Mouse (Mus musculus) adrenal gland, postnatal 10 days (tissue): ENCODE data around the gene Trappc12. TPM values are rescaled to one million over a fixed set of nuclear protein-coding genes. Genes with fewer than 3 reads are reported as not detected.
A peak's percentile ranks its signal among the peaks of the same experiment; 100 is the strongest.
"Not testable (repeated sequence)": the region's sequence is repeated elsewhere in the genome, so short reads cannot be mapped to it uniquely, and the experiment has no call there.

Experiments used
- DNase-seq: peaks from one replicate; pipeline ENCODE4 v3.0.0; 2021; ENCODE audit warnings: mixed read lengths
- total RNA-seq, 2 experiments: library from RNA; stranded (reverse); gene quantifications; 2 replicates each; pipeline ENCODE4 v1.2.3; 2021

Gene Trappc12
- total RNA-seq, 2 experiments from 2014 or later, result 29.0 to 37.3 TPM

DNA sequence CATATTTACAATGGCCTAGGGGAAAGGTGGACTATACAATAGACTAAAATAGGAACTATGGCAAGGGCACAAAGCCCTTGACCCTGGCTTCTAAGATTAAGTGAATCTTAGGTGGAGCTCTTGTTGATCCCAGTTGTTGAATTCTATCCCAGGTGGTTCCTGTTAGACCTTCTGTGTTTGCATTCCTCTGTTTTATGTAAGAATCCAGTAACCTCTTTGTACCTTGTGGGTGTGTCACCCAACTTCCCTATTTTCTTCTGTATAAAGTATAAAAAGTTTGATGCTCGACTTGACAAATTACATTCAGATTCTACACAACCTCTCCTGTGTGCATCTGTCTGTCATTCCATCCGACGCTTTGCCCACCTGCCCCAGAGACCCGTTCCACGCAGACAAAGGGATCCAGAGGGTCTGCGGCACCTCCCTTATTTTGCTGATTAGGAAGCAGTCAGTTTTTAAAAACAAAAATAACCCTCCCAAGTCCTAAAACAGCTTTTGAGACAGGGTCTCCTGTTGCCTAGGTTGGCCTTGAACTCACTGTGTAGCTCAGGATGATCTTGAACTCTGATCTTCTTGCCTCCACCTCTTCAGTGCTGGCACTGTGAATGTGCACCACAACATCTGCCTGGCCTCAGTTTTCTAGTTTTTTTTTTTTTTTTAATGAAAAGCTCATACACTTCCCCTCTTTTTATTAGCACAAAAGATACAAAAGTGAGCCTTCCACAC, 16.6 kb downstream of the Trappc12 start:
- DNase-seq, result not testable (repeated sequence)

DNA sequence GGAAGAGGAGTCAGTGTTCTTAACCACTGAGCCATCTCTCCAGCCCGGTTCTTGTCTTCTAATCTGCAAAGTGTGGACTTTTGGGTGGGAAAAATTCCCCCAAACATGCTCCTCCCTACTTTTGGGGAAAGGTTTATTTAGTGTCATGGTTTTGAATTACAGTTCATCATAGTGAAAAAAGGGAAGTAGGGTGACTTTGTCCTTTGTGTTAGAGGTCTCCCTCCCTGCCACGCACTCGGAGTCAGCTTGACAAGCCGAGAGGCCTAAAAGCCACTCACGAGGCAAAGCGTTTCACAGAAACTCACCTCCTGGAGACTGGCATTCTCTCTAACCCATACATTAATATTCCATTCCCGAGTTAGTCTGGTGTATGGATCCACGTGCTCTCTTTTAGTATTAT, 17.6 kb downstream of the Trappc12 start:
- no peak for DNase-seq

DNA sequence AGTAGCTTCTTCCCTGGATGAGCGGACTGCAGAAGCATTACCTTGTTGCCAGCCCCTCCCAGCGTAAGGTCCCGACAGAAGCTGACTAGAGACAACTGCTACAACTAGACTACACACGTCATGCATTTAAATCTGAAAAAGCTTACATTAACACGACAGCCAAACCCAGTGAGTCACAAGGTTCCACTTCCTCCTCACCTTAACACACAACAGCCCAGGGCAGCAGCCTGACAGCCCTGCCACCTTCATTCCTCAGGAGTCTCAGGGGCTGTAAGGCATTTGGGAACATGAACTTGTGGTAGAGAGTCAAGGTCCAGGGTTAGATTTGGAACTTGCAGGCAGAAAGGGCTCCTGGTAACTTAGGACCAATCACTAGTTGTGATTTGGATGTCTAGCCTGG, 23.2 kb downstream of the Trappc12 start:
- no peak for DNase-seq

DNA sequence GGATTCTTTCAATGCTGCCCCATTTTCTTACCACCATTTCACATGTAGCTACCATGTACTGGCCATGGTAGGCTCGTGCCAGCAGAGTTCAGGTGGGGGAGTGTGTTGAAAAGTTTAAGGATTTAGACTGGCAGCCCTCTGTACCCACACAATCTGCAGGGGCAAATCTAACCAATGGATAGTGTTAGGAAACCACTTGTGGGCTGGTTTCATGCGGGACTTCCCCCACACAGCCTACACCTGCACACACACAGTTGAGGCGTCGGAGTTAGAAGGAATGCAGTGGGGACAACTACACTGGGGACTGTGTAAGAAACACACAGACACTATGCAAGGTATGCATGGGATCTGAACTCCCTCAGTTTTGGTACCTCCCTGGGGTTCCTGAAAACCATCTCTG, 24.1 kb downstream of the Trappc12 start:
- no peak for DNase-seq

DNA sequence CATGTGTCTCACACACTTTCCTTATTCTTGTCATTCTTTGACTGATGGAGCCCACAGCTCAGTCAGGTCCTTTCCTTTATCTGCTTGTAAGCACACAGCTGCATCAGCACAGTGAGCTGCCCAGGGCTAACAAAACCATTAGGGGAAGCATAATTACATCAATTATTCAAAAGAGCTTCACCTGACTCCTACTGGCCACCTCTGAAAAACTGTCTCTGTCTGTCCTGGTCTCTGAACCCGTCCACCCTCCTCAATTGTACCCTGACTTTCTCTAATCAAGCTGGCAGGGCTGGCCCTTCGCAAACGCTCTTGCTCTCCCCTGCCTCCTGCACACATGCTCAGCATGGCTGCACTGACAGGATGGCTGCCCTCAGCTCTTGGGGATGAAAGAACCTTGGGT, 25.9 kb downstream of the Trappc12 start:
- DNase-seq, result no peak

DNA sequence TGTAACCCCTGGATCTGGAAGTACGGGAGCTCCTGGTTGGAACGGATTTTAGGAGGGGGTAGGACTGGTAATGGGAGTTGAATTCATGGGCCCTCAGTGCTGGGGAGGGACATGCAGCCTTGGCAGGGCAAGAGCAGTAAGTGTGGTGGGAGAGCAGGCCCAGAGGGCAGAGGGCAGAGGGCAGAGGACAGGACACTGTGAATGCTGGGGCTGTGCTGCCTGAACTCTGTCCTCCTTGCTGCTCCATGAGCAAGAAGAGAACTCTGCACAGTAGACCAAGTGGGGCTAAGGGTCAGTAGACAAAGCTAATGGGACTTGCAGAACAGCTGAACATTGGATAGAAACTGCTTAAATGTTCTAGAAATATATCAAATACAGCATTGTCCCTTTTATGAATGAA, 32.2 kb downstream of the Trappc12 start:
- no peak for DNase-seq

DNA sequence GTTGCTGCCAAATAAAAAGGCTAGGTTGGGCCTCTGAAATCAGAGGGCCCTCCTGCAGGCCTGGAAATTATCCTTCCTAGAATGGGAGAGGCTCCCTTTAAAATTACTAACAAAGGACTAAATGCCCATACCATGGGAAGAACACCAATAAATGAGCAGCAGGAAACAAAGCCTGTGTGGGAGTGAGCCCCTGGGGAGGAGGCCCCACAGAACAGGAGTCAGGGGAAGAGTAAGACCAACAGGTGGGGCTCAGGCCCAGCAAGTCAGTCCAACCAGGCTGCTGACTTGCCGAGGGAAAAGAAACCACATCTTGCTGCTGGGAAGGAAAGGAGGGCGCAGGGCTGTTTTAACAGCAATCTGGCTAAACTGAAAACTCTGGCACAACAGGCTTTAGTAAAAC, 33.2 kb downstream of the Trappc12 start:
- DNase-seq, result no peak

DNA sequence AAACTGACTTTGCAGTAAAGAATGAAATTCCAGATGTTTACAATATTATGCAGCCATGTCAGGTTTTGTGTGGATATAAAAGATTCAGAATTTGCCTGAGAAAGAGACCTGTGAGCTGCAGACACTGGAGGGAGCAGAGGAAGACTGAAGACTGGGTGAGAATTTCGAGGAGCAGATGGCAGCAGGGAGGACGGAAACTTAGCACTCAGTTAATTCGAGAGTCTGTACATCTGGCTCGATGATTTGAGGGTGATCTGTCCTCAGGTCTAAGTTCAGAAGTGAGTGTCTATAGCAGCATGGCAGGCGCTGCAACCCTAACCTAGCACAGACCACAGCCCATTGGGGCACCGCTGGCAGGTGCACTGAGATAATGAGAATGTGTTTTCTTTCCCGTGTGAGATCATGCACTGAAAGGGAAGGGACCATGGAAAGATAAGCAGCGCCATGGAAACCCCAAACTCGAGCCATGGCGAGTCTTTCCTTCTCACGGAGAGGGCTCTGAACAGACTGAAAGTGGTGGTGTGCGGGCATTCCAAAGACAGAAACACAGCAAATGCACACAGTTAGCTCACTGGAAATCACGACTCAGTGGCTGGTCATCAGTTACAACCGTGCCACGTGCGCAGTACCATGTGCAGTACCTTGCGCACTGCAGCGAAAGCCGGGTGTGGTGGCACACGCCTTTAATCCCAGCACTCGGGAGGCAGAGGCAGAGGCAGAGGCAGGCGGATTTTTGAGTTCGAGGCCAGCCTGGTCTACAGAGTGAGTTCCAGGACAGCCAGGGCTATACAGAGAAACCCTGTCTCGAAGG, 35.2 kb downstream of the Trappc12 start:
- DNase-seq, result no peak

DNA sequence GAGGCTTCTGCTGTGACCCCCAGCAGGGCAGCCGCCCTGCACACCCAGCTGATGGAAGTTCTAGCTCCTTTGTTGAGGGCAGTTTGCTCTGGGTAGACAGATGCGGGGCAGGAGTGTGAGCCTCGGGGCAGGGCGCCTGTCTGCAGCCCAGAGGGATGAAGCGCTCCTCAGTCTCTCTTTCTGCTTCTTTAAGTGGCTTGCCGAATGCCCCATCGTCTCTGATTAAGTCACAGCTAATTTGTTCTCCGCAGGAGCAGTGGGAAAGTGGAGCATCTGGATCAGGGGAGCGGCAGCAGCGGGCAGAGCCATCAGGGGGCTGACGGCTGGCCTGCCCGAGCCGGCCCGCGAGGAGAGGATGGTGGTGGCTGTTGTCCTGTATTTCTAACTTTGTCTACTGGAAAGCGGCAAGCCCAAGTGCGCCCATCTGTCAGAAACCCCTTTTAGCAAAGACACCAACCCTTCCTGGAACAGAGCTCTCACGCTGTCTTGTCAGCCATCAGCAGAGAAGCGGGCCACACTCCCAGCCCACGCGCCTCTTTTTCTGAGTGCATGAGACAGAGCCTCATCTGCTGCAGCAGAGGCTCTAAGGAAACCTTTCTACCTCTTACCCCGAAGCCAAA, 39.6 kb downstream of the Trappc12 start:
- DNase-seq, result no peak

DNA sequence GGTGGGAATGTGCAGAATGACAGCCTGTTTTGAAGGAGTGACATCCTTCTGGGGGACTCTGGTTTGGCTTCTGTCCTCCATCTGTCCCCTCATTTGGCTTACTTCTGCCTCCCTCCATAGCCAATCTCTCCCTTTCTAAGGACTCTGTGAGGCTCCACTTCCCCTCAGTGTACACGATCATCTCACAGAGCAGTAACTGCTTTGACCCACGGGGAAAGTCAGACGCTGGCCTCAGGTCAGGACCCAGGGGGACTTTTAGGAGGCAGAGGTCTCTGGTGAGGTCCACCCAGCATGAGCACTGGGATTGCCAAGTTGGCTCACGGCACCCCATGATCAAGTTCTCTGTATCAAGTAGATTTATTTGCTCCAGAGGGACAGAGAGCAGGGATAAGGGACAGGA, 42.1 kb downstream of the Trappc12 start:
- DNase-seq, result no peak

DNA sequence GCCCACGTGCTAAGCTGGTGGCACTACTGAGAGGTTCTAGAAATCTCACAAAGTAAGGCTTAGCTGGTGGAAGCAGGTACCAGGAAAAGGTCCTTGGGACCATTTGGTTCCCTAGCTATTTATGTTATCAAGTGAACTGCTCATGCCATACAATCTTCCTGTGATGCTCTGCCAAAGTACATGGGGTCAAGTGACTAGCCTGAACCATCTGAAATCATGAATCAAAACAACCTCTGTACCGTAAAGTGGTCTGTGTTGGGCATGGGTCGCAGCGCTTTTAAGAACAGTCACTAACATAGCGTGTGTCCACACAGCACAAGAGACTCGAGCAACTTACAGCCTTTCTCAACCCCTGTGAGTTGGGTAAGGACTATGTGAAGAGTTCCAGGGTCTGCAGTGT, 45.1 kb downstream of the Trappc12 start:
- DNase-seq, result no peak

DNA sequence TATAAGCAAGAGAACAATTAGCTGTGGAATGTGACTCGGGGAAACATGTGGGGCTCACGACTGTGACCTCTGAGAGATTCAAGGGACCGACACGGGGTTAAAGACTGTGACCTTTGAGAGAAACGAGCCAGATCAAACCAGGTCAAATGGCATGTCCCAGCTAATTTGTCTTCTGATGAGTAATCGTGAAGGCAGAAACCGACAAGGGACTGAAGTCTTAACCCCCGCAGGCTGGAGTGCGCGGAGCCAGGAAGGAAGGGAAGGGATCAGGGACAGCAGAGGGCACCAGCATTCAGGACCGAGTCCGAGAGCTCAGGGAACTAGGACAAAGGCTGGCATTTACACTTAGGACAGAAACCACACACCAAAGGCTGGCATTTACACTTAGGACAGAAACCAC, 45.9 kb downstream of the Trappc12 start:
- DNase-seq, result peak; percentile 45

DNA sequence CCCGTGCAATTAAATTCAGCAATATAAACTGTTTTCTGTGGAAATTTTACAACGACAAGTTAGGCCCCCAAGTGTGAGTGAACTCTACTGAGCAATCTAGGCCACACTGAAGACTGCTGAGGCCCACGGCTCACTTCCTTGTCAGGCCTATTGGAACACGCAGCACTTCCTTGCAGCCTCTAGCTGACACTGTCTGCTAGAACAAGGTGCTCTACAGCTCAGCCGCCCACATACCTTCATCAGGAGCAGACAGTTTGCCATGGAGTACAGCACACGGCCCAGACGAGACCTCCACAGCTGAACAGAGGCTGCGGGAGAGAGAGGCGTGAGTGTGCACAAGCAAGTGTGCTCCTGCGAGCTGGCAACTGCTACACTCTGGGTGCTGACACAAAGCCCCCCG, 49.0 kb downstream of the Trappc12 start:
- DNase-seq, result no peak

DNA sequence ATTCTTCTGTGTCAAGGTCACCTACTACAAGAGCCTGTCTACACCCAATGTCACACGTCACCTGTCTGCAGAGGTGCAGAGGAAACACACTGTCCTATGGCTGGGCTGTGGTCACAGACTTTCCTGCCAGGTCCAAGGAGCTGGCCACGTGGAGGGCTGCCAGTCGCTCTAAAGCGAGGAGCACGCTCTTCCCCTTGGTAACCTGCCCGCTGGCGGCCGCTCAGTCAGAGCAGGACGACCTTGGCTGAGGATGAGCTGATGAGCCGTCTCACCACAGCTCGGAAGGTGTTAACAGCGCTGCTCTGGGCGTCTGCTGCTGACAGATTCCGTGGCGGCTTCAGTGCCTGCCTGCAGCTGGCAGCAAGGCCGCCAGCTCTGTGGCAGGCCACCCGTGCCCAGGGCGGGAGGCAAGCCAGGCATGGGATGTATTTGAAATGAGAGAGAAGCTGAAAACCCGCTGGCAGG, 49.7 kb downstream of the Trappc12 start:
- DNase-seq, result peak; percentile 81

DNA sequence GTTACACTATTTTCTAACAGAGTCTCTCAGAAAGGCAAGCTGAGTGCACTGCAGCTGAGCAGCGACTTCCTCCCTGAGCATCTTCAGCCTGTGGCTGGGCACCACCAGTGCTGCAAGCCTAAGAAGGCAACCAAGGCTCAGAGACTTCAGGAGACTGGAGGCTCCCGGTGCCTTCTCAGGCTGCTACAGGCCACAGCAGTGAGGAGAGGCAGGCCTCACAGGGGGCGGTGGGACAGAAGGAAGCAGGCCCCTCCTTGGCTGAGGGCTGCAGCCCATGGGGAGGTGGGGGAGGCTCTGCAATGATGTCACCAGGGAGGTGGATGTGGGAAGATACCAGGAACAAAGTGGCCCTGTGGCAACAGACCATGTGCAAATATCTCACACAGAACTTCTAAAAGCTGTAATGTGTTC, 50.2 kb downstream of the Trappc12 start:
- no peak for DNase-seq

DNA sequence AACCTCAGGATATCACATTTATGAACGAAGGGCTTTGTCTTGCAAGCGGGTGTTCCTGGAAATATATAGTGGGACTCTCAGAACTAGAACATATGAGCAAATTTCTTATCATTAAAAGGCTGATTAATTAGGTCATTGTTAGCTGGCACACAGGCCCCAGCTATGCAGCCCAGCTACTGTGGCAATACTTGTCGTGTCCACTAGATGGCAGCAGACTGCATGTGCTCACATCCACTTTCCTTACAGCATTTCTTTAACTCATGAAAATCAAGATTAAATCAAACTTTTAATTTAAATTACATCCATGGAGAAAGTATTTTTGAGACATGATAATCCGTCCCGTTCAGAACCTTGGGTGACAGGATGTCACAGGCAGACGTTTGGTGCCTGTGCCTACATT, 50.6 kb downstream of the Trappc12 start:
- DNase-seq, result peak; percentile 82

DNA sequence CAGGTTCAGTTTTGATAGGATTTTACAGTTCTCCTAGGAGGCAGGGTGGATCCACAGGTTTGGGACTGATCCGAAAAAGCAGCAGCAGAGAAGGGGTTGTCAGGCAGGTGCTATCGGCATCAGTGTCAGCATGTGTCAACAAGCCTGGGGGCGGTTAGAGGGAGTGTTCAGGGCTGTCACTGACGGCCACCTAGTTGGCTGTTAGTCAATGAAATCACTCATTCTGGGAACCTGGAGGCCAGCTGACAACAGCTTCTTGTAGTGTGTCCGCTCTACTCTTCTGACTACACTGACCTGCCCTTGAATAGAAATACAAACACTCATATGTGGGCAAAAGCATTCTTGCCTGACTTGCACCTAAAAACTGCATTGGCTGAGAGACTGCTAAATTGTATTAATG, 51.2 kb downstream of the Trappc12 start:
- no peak for DNase-seq

DNA sequence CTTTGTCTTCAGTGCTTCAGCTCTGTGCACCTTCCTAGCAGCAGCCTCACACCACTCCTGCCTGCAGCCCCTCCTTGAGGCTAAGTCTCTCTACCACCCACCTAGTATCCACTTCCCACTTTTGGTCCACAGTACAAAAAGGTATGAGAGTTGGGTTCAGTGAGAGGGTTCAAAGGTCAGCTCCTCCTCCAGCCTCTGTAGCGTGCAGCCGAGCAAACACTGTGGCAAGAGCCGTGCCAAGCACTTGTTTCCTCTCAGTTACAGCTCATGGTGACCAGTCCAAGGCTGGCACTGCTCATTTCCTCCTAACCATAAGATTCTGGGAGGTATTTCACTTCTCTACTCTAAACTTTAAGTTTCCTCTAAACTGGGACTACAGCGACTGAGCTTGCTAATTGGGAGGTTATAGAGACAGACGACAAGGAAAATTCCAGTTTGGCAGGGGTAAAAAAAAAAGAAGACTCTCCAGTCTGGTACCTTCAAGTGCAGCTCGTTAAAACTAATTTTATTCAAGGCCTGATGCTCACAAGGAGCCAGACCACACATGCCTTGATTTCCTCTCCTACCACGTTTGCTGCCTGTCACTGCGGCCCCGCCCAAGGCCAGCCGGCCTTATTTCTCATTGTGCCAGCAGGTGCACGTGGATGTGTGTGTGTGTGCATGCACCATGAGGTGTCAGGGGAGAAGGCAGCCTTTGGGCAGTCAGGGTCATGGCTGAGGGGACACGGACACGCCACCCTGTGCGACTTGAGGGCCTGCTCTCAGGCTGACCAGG, 52.3 kb downstream of the Trappc12 start:
- no peak for DNase-seq

DNA sequence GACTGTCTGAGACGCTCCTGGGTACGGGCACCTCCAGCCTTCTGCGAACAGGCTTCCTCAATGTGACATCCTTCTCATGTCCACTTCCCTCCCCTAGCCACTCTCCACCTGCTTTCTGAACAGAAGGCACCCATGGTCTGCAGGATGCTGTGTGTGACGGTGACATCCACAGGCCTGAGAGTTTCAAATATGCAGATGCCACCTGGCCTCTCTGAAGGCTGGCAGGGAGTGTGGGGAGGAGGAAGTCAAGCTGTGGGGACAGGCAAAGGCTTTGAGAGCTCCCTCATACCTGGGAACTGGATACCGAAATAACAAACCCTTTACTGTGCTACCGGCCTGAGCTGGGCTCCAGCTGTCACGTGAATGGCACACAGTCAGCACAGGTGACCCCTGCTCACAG, 55.5 kb downstream of the Trappc12 start:
- DNase-seq, result no peak

DNA sequence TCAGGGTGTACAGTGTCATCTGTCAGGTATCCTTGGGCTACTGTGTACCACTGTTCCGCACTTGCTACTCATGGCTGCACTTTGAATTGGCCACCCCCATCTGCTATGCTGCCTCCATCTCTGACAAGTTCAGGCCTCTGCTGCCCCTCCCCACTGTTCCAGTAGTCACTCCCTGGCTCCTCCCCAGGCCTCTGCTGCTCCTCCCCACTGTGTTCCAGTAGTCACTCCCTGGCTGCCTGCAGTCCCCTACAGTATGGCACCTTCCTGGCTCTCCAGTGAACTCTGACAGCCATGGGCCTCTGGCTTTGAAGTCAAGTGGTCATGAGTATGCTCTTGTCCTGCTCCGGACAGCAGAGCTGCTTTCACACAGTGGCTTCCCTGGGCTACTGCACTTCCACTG, 56.0 kb downstream of the Trappc12 start:
- no peak for DNase-seq

DNA sequence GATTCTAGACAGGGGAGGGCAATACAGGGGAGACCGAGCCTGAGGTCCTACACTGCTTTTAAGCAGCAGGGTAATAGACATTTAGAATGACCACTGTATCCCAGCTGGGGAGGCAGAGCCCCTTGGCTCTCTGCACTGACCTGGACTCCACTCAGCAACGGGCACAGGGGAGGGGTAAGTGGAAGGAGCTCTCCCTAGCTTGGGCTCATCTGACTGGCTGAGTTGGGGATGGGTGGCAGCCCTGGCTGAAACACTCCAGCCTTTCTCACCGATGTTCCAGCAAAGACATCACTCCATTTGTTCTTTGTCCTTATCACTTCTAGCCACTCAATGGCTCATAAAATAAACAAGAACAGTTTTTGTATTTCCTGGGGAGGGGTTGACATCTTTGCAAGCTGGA, 56.5 kb downstream of the Trappc12 start:
- DNase-seq, result no peak

DNA sequence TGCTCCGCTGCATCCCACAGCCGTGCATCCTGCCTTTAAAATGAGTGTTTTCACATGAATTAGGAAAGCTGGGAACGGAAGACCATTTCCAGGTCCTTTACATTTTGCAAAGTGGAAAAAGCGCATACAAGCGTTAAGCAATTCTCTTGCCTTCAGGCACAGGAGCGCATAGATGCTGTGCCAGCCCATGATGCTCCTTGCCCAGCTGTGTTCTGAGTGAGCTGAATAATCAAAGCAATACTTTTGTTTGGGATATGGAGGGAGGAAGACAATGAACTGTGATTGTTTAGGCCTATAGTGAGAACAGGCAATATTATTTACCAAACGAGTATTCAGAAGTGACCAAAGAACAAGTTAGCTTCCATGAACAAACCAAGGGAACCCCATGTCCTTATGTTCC, 59.5 kb downstream of the Trappc12 start:
- no peak for DNase-seq

DNA sequence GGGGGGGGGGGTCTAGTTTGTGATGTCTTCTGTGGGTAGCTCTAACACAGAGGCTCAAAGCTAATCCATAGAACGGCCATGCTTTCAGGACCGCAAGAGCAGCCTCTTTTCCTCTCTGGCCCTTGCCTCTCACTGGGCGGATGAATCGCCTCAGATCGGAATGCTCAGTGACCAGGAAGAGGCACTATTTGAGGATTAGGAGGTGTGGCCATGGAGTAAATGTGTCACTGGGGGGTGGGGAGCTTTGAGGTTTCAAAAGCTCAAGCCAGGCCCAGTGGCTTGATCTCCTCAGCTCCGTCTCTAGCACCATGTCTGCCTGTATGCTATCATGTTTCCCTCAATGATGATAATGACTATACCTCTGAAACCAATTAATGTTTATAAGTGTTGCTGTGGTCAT, 61.3 kb downstream of the Trappc12 start:
- no peak for DNase-seq
